Mouse (Mus musculus) thymus, postnatal 4 days (tissue): ENCODE data around the gene Vmn1r163.
"Not testable (repeated sequence)": the region's sequence is repeated elsewhere in the genome, so short reads cannot be mapped to it uniquely, and the experiment has no call there.

ENCODE experiments used
- DNase-seq: peaks from one replicate; pipeline ENCODE4 v3.0.0; 2021

Vmn1r163 gene

DNA sequence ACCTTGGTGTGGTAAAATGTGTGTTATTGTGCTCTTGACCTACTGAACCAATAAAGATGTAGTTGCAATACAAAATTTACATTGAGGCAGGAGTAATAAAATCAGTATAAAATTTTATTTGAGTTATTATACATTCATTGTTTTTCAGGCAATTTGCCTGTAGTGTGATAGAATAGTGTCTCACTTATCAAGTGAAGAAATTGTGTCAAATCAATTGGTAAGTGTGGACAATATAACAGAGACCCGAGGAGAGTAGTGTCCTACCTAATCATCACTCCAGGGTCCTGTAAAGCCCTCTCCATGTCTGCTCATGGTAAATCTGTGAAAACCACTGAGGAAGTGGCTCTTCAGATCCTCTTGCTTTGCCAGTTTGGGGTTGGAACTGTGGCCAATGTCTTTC is at the start of gene Vmn1r163:
Vmn1r163 (plus strand) TSS at position 301 of the 400 bp plus-strand sequence.
- DNase-seq = not testable (repeated sequence)

DNA sequence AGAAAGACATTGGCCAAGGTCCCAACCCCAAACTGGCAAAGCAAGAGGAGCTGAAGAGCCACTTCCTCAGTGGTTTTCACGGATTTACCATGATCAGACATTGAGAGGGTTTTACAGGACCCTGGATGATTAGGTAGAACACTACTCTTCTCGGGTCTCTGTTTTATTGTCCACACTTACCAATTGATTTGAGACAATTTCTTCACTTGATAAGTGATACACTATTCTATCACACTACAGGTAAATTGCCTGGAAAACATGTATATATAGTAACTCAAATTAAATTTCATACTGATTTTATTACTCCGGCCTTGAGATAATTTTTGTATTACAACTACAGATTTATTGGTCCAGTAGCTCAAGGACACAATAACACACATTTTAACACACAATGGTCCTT is 35.5 kb upstream of the Vmn1r163 start, which contains the start of gene Gm4216:
Gm4216 (minus strand) TSS at position 101 of the 400 bp plus-strand sequence.
- not testable (repeated sequence) for DNase-seq

DNA sequence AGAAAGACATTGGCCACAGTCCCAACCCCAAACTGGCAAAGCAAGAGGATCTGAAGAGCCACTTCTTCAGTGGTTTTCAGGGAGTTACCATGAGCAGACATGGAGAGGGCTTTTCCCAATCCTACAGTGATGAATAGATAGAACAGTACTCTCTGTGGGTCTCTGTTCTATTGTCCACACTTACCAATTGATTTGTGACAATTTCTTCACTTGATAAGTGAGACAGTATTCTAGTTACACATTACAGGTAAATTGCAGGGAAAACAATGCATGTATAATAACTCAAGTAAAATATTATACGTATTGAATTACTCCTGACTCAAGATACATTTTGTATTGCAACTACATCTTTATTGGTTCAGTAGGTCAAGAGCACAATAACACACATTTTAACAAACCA is 12.0 kb downstream of the Vmn1r163 start, which contains the start of gene Gm8720:
Gm8720 (minus strand) TSS at position 101 of the 400 bp plus-strand sequence.
- DNase-seq = not testable (repeated sequence)
